ENCODE assay signal across 18 mouse cellular contexts in the genomic region with DNA sequence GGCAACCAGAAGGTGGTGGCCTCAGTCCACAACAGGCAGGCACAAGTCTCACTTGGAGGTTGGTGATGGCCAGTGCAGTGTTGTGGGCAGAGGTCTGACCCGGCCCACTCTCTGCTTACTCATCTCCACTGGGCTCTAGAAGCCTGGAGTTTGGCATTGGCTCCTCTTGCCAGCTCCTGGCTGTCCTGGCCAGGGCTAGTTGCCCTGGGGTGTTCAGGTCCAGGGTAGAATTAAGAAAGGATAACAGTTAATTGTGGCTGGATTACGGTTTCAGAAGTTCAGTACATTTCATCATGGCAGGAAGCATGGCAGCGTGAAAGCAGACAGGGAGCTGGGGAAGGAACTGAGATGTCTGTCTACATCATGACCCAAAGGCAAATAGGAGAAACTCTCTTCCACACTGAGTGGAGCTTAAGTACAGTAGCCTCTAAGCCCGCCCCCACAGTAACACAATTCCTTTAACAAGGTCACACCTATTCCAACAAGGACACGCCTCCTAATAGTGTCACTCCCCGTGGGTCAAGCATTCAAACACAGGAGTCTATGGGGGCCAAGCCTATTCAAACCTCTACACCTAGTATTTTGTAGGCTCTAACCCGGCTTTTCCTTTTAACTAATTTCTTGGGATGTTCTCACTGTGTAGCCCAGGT.
DNase-seq lines count a peak whose midpoint lies in the region; ATAC-seq lines count a peak whose summit lies in the region.
"Had no signal": no experiment of that assay in that cellular context is flagged by ENCODE, and none has a peak within 500 bp of the region (broad histone marks: within the 10 kb centered on the region; RNA-seq: fewer than 3 reads in every experiment).

No protein-coding gene starts in this region.

- ATAC-seq in kidney, embryonic 15.5 days (replicated peaks; ENCODE audit: low FRiP score): no peak
- ATAC-seq in midbrain, embryonic 13.5 days: peak; percentile 25; the same call in 1 of the 2 replicates
- ATAC-seq in midbrain, embryonic 11.5 days (ENCODE audit: low FRiP score): no peak
- ATAC-seq: forebrain, embryonic 16.5 days had no signal

- no peaks in the 10 kb centered on the region for H3K27me3 ChIP-seq in kidney, embryonic 15.5 days
- no peaks in the 10 kb centered on the region for H3K27me3 ChIP-seq in midbrain, embryonic 13.5 days
- no peaks in the 10 kb centered on the region for H3K27me3 ChIP-seq in midbrain, embryonic 11.5 days (ENCODE audit: control insufficient read depth, insufficient read depth, low read length)
- H3K27me3 ChIP-seq: hindbrain, embryonic 15.5 days; midbrain, embryonic 12.5 days had no signal

- H3K4me1 ChIP-seq in kidney, embryonic 15.5 days: peaks cover 18% of the 10 kb centered on the region; the same call in 1 of the 2 replicates
- H3K4me1 ChIP-seq in midbrain, embryonic 13.5 days (replicated peaks): peaks cover 48% of the 10 kb centered on the region
- peaks cover 16% of the 10 kb centered on the region for H3K4me1 ChIP-seq in midbrain, embryonic 11.5 days (ENCODE audit: control insufficient read depth, insufficient read depth, low read length)

- DNase-seq in kidney, adult 11 months: peak; percentile 26
- no peak for DNase-seq in midbrain, embryonic 11.5 days (ENCODE audit: low spot score, missing footprints)
- peak; percentile 79 for DNase-seq in R1 (ENCODE audit: low read depth, low spot score)
- DNase-seq in gastrocnemius, postnatal 36 days: no peak
- no peak for DNase-seq in urinary bladder, postnatal 4 days (ENCODE audit: low spot score in 2 of 2)
- DNase-seq: adrenal gland, postnatal 25 days; cerebellum, adult 8-10 months; cerebellum, postnatal 36 days; embryo, embryonic 11 days; gastrocnemius, postnatal 14 days; thymus, adult 2 months; thymus, postnatal 4 days had no signal

- no peak overlapping the region for H3K9ac ChIP-seq in kidney, embryonic 15.5 days
- H3K9ac ChIP-seq in midbrain, embryonic 13.5 days (replicated peaks): no peak overlapping the region
- H3K9ac ChIP-seq in midbrain, embryonic 11.5 days (ENCODE audit: low read length): no peak overlapping the region
- H3K9ac ChIP-seq: hindbrain, embryonic 15.5 days; midbrain, embryonic 12.5 days had no signal

- no peaks in the 10 kb centered on the region for H3K36me3 ChIP-seq in kidney, embryonic 15.5 days
- no peaks in the 10 kb centered on the region for H3K36me3 ChIP-seq in midbrain, embryonic 13.5 days
- H3K36me3 ChIP-seq in midbrain, embryonic 11.5 days (ENCODE audit: control insufficient read depth, insufficient read depth, low read length): no peaks in the 10 kb centered on the region
- H3K36me3 ChIP-seq: heart, embryonic 10.5 days; hindbrain, embryonic 15.5 days; midbrain, embryonic 12.5 days had no signal

- intact Hi-C loops in gastrocnemius, postnatal 36 days (cut with DNase I): no loop called here

- no peak overlapping the region for H3K4me3 ChIP-seq in kidney, embryonic 15.5 days (replicated peaks)
- H3K4me3 ChIP-seq in midbrain, embryonic 13.5 days (replicated peaks): no peak overlapping the region
- no peak overlapping the region for H3K4me3 ChIP-seq in midbrain, embryonic 11.5 days (ENCODE audit: low read depth, low read length)
- H3K4me3 ChIP-seq: heart, embryonic 10.5 days; hindbrain, embryonic 15.5 days; midbrain, embryonic 12.5 days had no signal

- H3K4me2 ChIP-seq in kidney, embryonic 15.5 days: no peak overlapping the region
- no peak overlapping the region for H3K4me2 ChIP-seq in midbrain, embryonic 13.5 days (replicated peaks)
- no peak overlapping the region for H3K4me2 ChIP-seq in midbrain, embryonic 11.5 days
- H3K4me2 ChIP-seq: hindbrain, embryonic 15.5 days; midbrain, embryonic 12.5 days had no signal

- H3K9me3 ChIP-seq in kidney, embryonic 15.5 days (replicated peaks): no peaks in the 10 kb centered on the region
- H3K9me3 ChIP-seq in midbrain, embryonic 13.5 days: no peaks in the 10 kb centered on the region
- no peaks in the 10 kb centered on the region for H3K9me3 ChIP-seq in midbrain, embryonic 11.5 days (ENCODE audit: control insufficient read depth, low read length)
- H3K9me3 ChIP-seq: heart, embryonic 10.5 days; hindbrain, embryonic 15.5 days; midbrain, embryonic 12.5 days had no signal

- WGBS in kidney, embryonic 15.5 days: 80% methylated on average over 7 of the region's 7 CpGs
- 85% methylated on average over 7 of the region's 7 CpGs for whole genome bisulfite sequencing in midbrain, embryonic 13.5 days
- WGBS in midbrain, embryonic 11.5 days: 85% methylated on average over 7 of the region's 7 CpGs

- no peak overlapping the region for H3K27ac ChIP-seq in kidney, embryonic 15.5 days
- no peak overlapping the region for H3K27ac ChIP-seq in midbrain, embryonic 13.5 days
- no peak overlapping the region for H3K27ac ChIP-seq in midbrain, embryonic 11.5 days (ENCODE audit: low read depth, low read length)
- H3K27ac ChIP-seq: heart, embryonic 10.5 days; hindbrain, embryonic 15.5 days; midbrain, embryonic 12.5 days had no signal

Comparison
In these comparisons a context has a peak if more than half of its experiments do, and no peak if none do; other contexts are left out.
1. DNase-seq: peak in kidney, adult 11 months (single experiment) and R1 (single experiment); none in midbrain, embryonic 11.5 days (single experiment), gastrocnemius, postnatal 36 days (0 of 2) and urinary bladder, postnatal 4 days (0 of 2).